Mouse (Mus musculus): Measurements from ENCODE around the gene Bcat2. TPM values are rescaled to one million over a fixed set of nuclear protein-coding genes. Genes with fewer than 3 reads are reported as not detected.
A peak's percentile ranks its signal among the peaks of the same experiment; 100 is the strongest.

The Bcat2 gene
- total RNA-seq, 2 experiments from 2014 or later = 225 to 264 TPM

- DNase-seq = no peak
These were observed 20.1 kb upstream of the Bcat2 start for GRCm38 (mm10) chr7:45549641-45550436.

GRCm38 (mm10) chr7:45550821-45551511 is 19.0 kb upstream of the Bcat2 start:
- no peak for DNase-seq

- DNase-seq = no peak
These were observed 18.5 kb upstream of the Bcat2 start for GRCm38 (mm10) chr7:45551512-45551883.

GRCm38 (mm10) chr7:45553519-45553918 is 16.4 kb upstream of the Bcat2 start:
- DNase-seq = no peak

- no peak for DNase-seq
These were observed 16.0 kb upstream of the Bcat2 start for GRCm38 (mm10) chr7:45553990-45554389.

- no peak for DNase-seq
These were observed 15.2 kb upstream of the Bcat2 start, which contains the start of gene Hsd17b14 for GRCm38 (mm10) chr7:45554744-45555143. Hsd17b14 (plus strand) TSS chr7:45554893.

GRCm38 (mm10) chr7:45555787-45556186 is 14.2 kb upstream of the Bcat2 start:
- DNase-seq = peak; percentile 79 to 87

GRCm38 (mm10) chr7:45558907-45559306 is 11.0 kb upstream of the Bcat2 start:
- DNase-seq = no peak

- no peak for DNase-seq
These were observed 9.7 kb upstream of the Bcat2 start for GRCm38 (mm10) chr7:45560241-45560640.

- peak; percentile 76 to 92 for DNase-seq
These were observed 8.9 kb upstream of the Bcat2 start for GRCm38 (mm10) chr7:45560843-45561623.

GRCm38 (mm10) chr7:45561624-45562520 is 8.1 kb upstream of the Bcat2 start:
- no peak for DNase-seq

GRCm38 (mm10) chr7:45564811-45565210 is 5.1 kb upstream of the Bcat2 start:
- DNase-seq = no peak

GRCm38 (mm10) chr7:45565446-45565845 is 4.5 kb upstream of the Bcat2 start:
- no peak for DNase-seq

GRCm38 (mm10) chr7:45567112-45567779 is 2.7 kb upstream of the Bcat2 start:
- no peak for DNase-seq

GRCm38 (mm10) chr7:45567780-45568516 is 2.0 kb upstream of the Bcat2 start:
- peak; percentile 92 to 96 for DNase-seq

- DNase-seq = no peak
These were observed 1.1 kb upstream of the Bcat2 start for GRCm38 (mm10) chr7:45568601-45569473.

- DNase-seq = no peak
These were observed 2.0 kb downstream of the Bcat2 start for GRCm38 (mm10) chr7:45571966-45572365.

GRCm38 (mm10) chr7:45573954-45574353 is 4.0 kb downstream of the Bcat2 start:
- DNase-seq = no peak

All from heart, adult 18-20 months (tissue).